Mouse (Mus musculus) lung, postnatal 14 days (tissue): ENCODE data around the gene Exoc6b.

Experiments
- DNase-seq: peaks from one replicate; pipeline ENCODE4 v3.0.0; 2021

The Exoc6b gene

GRCm38 (mm10) chr6:84968531-84968930 lies 100.8 kb downstream of the Exoc6b start:
- no peak for DNase-seq

GRCm38 (mm10) chr6:84964729-84965415 lies 104.4 kb downstream of the Exoc6b start:
- no peak for DNase-seq

- DNase-seq = peak; percentile 18
These were observed 106.3 kb downstream of the Exoc6b start for GRCm38 (mm10) chr6:84963044-84963443.

GRCm38 (mm10) chr6:84961763-84962162 lies 107.5 kb downstream of the Exoc6b start:
- no peak for DNase-seq

GRCm38 (mm10) chr6:84959520-84959919 lies 109.8 kb downstream of the Exoc6b start:
- no peak for DNase-seq

- no peak for DNase-seq
These were observed 117.7 kb downstream of the Exoc6b start for GRCm38 (mm10) chr6:84951621-84952020.

- no peak for DNase-seq
These were observed 122.7 kb downstream of the Exoc6b start for GRCm38 (mm10) chr6:84946569-84946968.

- DNase-seq = no peak
These were observed 123.2 kb downstream of the Exoc6b start for GRCm38 (mm10) chr6:84946106-84946505.

GRCm38 (mm10) chr6:84932953-84933921 lies 136.1 kb downstream of the Exoc6b start:
- peak; percentile 56 for DNase-seq

- DNase-seq = no peak
These were observed 138.3 kb downstream of the Exoc6b start for GRCm38 (mm10) chr6:84931051-84931450.

GRCm38 (mm10) chr6:84926066-84926465 lies 143.2 kb downstream of the Exoc6b start:
- DNase-seq = no peak

GRCm38 (mm10) chr6:84923760-84924221 lies 145.5 kb downstream of the Exoc6b start:
- DNase-seq = peak; percentile 15

GRCm38 (mm10) chr6:84916291-84916690 lies 153.0 kb downstream of the Exoc6b start:
- peak; percentile 54 for DNase-seq

GRCm38 (mm10) chr6:84912434-84912833 lies 156.9 kb downstream of the Exoc6b start:
- peak; percentile 40 for DNase-seq

GRCm38 (mm10) chr6:84899002-84899774 lies 170.1 kb downstream of the Exoc6b start:
- DNase-seq = no peak

GRCm38 (mm10) chr6:84893773-84894095 lies 175.6 kb downstream of the Exoc6b start:
- no peak for DNase-seq

- peak; percentile 7 for DNase-seq
These were observed 176.2 kb downstream of the Exoc6b start for GRCm38 (mm10) chr6:84892926-84893772.

GRCm38 (mm10) chr6:84886551-84886950 lies 182.8 kb downstream of the Exoc6b start:
- DNase-seq = no peak

- DNase-seq = no peak
These were observed 184.2 kb downstream of the Exoc6b start for GRCm38 (mm10) chr6:84885080-84885479.

- DNase-seq = no peak
These were observed 185.6 kb downstream of the Exoc6b start for GRCm38 (mm10) chr6:84883720-84884119.

GRCm38 (mm10) chr6:84882663-84883517 lies 186.4 kb downstream of the Exoc6b start:
- peak; percentile 7 for DNase-seq
